Comparison of ENCODE assay signal across 8 mouse cellular contexts in the genomic region with DNA sequence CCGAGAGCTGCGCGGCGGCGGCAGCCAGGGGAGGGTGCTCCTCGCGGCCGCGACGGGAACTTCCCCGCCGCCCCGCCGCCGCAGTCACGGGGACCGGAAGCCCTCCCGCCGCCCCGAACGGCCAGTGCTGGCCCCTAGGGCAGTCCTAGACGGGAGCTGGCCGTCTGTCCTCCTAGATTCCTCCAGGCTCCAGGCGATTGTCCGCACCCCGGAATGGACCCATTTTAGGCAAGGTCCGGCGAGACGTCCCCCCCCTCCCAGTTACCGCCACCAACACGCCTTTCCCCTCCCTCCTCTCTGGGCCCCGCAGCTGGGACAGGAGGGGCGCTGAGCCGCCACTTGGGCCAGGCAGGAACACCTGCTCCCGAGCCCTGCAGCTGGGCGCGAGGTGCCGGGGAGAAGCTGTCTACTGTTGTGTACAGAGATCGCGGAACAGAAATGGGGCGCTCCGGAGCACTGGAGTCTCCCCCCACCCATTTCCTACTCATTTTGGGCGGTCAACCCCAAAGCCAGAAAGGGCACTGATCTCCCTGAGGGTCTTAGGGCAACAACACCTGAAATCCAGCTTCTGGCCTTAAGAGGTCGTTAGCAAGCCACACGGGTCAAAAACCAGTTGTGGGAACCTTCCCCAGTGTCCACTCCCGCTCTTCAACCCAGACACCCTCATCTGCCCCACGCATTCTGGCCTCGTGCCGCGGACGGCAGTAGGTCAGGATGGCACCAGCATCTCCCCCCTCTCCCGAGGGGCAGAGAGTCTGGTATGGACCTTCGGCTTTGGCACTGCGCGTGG.
DNase-seq lines count a peak whose midpoint lies in the region; ATAC-seq and TF ChIP-seq lines count a peak whose summit lies in the region.

No protein-coding gene starts in this region.

- TF ChIP-seq POLR2A in brain, embryonic 14.5 days (IDR thresholded peaks at IDR 0.05; ENCODE audit: borderline replicate concordance, extremely low read depth, insufficient read depth, insufficient read length, poor library complexity, severe bottlenecking): no peak
- 0 out of 2 replicates have a peak, but pooled peaks have one; percentile 7 for TF ChIP-seq POLR2A in thymus, adult 2 months (IDR thresholded peaks at IDR 0.05; ENCODE audit: control insufficient read depth, extremely low read depth, insufficient read depth, low read length, poor library complexity)

- H3K27ac ChIP-seq in layer of hippocampus, adult 2 months: peak overlapping the region; percentile 94
- peak overlapping the region; percentile 91 for H3K27ac ChIP-seq in hindbrain, embryonic 16.5 days (ENCODE audit: low read depth, low read length)
- H3K27ac ChIP-seq in liver, embryonic 11.5 days (ENCODE audit: low read depth, low read length): peak overlapping the region; percentile 73
- peak overlapping the region; percentile 81 for H3K27ac ChIP-seq in midbrain, postnatal 0 days (ENCODE audit: low read depth, low read length)
- peak overlapping the region; percentile 94 for H3K27ac ChIP-seq in thymus, adult 2 months (ENCODE audit: control insufficient read depth, insufficient read depth, low read length)

- peak; percentile 74 for TF ChIP-seq CTCF in layer of hippocampus, adult 2 months (conservative IDR thresholded peaks at IDR 0.05)
- TF ChIP-seq CTCF in brain, embryonic 14.5 days (IDR thresholded peaks at IDR 0.05; ENCODE audit: borderline replicate concordance, extremely low read depth, insufficient read depth, insufficient read length): peak; percentile 18; the same call in 1 of the 2 replicates
- peak; percentile 38 for TF ChIP-seq CTCF in midbrain, postnatal 0 days (IDR thresholded peaks at IDR 0.05)
- TF ChIP-seq CTCF in thymus, adult 2 months (IDR thresholded peaks at IDR 0.05; ENCODE audit: borderline replicate concordance, control insufficient read depth, extremely low read depth, insufficient read depth, low read length, poor library complexity): 0 out of 2 replicates have a peak, but pooled peaks have one; percentile 28

- H3K4me3 ChIP-seq in layer of hippocampus, adult 2 months: peak overlapping the region; percentile 60
- peak overlapping the region; percentile 51 for H3K4me3 ChIP-seq in hindbrain, embryonic 16.5 days (ENCODE audit: low read length)
- peak overlapping the region; percentile 52 for H3K4me3 ChIP-seq in liver, embryonic 11.5 days (ENCODE audit: low read depth, low read length)
- peak overlapping the region; percentile 48 for H3K4me3 ChIP-seq in midbrain, postnatal 0 days (ENCODE audit: low read depth, low read length)
- H3K4me3 ChIP-seq in thymus, adult 2 months (ENCODE audit: control insufficient read depth, insufficient read depth, low read length): peak overlapping the region; percentile 88

- no peaks in the 10 kb centered on the region for H3K9me3 ChIP-seq in hindbrain, embryonic 16.5 days (ENCODE audit: control insufficient read depth, low read length)
- no peaks in the 10 kb centered on the region for H3K9me3 ChIP-seq in liver, embryonic 11.5 days (ENCODE audit: control insufficient read depth, low read length)
- no peaks in the 10 kb centered on the region for H3K9me3 ChIP-seq in midbrain, postnatal 0 days (ENCODE audit: low read length)

- no peaks in the 10 kb centered on the region for H3K36me3 ChIP-seq in hindbrain, embryonic 16.5 days (ENCODE audit: control insufficient read depth, insufficient read depth, low read length)
- H3K36me3 ChIP-seq in liver, embryonic 11.5 days (ENCODE audit: control insufficient read depth, insufficient read depth, low read length): no peaks in the 10 kb centered on the region
- H3K36me3 ChIP-seq in midbrain, postnatal 0 days (ENCODE audit: insufficient read depth, low read length): no peaks in the 10 kb centered on the region
- H3K36me3 ChIP-seq in thymus, adult 2 months (ENCODE audit: control insufficient read depth, insufficient read depth, low read length): no peaks in the 10 kb centered on the region

- peaks cover 43% of the 10 kb centered on the region for H3K27me3 ChIP-seq in hindbrain, embryonic 16.5 days (replicated peaks; ENCODE audit: control insufficient read depth, insufficient read depth, low read length)
- H3K27me3 ChIP-seq in liver, embryonic 11.5 days (replicated peaks; ENCODE audit: control insufficient read depth, insufficient read depth, low read length): peaks cover 97% of the 10 kb centered on the region
- peaks cover 10% of the 10 kb centered on the region; the same call in 1 of the 2 replicates for H3K27me3 ChIP-seq in midbrain, postnatal 0 days (ENCODE audit: insufficient read depth, low read length)
- no peaks in the 10 kb centered on the region for H3K27me3 ChIP-seq in thymus, adult 2 months (ENCODE audit: control insufficient read depth, insufficient read depth, low read length)

- peaks cover 27% of the 10 kb centered on the region for H3K4me1 ChIP-seq in hindbrain, embryonic 16.5 days (ENCODE audit: control insufficient read depth, insufficient read depth, low read depth, low read length)
- H3K4me1 ChIP-seq in liver, embryonic 11.5 days (replicated peaks; ENCODE audit: control insufficient read depth, insufficient read depth, low read length): peaks cover 20% of the 10 kb centered on the region
- H3K4me1 ChIP-seq in midbrain, postnatal 0 days (ENCODE audit: insufficient read depth, low read length): no peaks in the 10 kb centered on the region
- peaks cover 25% of the 10 kb centered on the region for H3K4me1 ChIP-seq in thymus, adult 2 months (replicated peaks; ENCODE audit: control insufficient read depth, insufficient read depth, low read length)

- DNase-seq in layer of hippocampus, adult 2 months (ENCODE audit: low spot score in 2 of 2): no peak
- no peak for DNase-seq in layer of hippocampus, adult 9-10 months (ENCODE audit: low spot score)
- DNase-seq in brain, embryonic 14.5 days (ENCODE audit: low read depth): peak; percentile 58
- peak; percentile 58 for DNase-seq in gastrocnemius, postnatal 10 days
- DNase-seq in liver, embryonic 11.5 days (ENCODE audit: low spot score): peak; percentile 55
- no peak for DNase-seq in midbrain, postnatal 0 days (ENCODE audit: low spot score)
- peak; percentile 62 for DNase-seq in thymus, adult 2 months

- peak overlapping the region; percentile 88 for H3K4me2 ChIP-seq in hindbrain, embryonic 16.5 days (ENCODE audit: low read length)
- peak overlapping the region; percentile 87 for H3K4me2 ChIP-seq in liver, embryonic 11.5 days
- H3K4me2 ChIP-seq in midbrain, postnatal 0 days (ENCODE audit: low read depth, low read length, poor library complexity, severe bottlenecking): peak overlapping the region; percentile 85

- ATAC-seq in hindbrain, embryonic 16.5 days: no peak; the same call in 1 of the 2 replicates
- ATAC-seq in liver, embryonic 11.5 days (replicated peaks; ENCODE audit: low FRiP score): peak; percentile 17; the same call in 1 of the 2 replicates
- peak; percentile 45 for ATAC-seq in midbrain, postnatal 0 days (ENCODE audit: low FRiP score)

- peak overlapping the region; percentile 72 for H3K9ac ChIP-seq in hindbrain, embryonic 16.5 days (ENCODE audit: low read depth, low read length)
- peak overlapping the region; percentile 62 for H3K9ac ChIP-seq in liver, embryonic 11.5 days (ENCODE audit: low read depth, low read length)
- H3K9ac ChIP-seq in midbrain, postnatal 0 days (replicated peaks; ENCODE audit: low read length, poor library complexity, severe bottlenecking): peak overlapping the region; percentile 67

- 1% methylated on average over 25 of the region's 55 CpGs for WGBS in hindbrain, embryonic 16.5 days
- 2% methylated on average over 55 of the region's 55 CpGs for whole genome bisulfite sequencing in liver, embryonic 11.5 days
- WGBS in midbrain, postnatal 0 days: 4% methylated on average over 42 of the region's 55 CpGs
- whole genome bisulfite sequencing in thymus, adult 2 months: under 1% methylated on average over 36 of the region's 55 CpGs

Comparison
In these comparisons a context has a peak if more than half of its experiments do, and no peak if none do; other contexts are left out.
1. DNase-seq: peak in brain, embryonic 14.5 days (single experiment), gastrocnemius, postnatal 10 days (single experiment), liver, embryonic 11.5 days (single experiment) and thymus, adult 2 months (single experiment); none in layer of hippocampus, adult 2 months (0 of 2), layer of hippocampus, adult 9-10 months (single experiment) and midbrain, postnatal 0 days (single experiment).
2. CTCF ChIP-seq: peak in every context shown above with its lines; median percentile 74 in layer of hippocampus, adult 2 months; 38 in midbrain, postnatal 0 days; 28 in thymus, adult 2 months; 18 in brain, embryonic 14.5 days.
3. Peak in every context shown above with its lines, with median percentiles within 50 percentile points of each other: H3K27ac ChIP-seq, H3K4me3 ChIP-seq, H3K4me2 ChIP-seq and H3K9ac ChIP-seq.